Mouse (Mus musculus) embryonic facial prominence, embryonic 14.5 days (tissue): ENCODE data around the gene Trim14. TPM values are rescaled to one million over a fixed set of nuclear protein-coding genes. Genes with fewer than 3 reads are reported as not detected.

Source experiments
- ATAC-seq: fragments of 200-750 bp; cut with Nextera tagmentation; 2 replicates; pipeline ENCODE4 v1.8.0; 2017; ENCODE audit warnings: low read depth, moderate number of reproducible peaks, moderate TSS enrichment
- DNase-seq: peaks from one replicate; pipeline ENCODE4 v3.0.0-alpha.2; 2015; ENCODE audit warnings: low spot score
- H3K27ac ChIP-seq: fragments of 300-500 bp; sonication (generic); replicated peaks from 2 replicates; pipeline ENCODE4 v1.5.1; 2014; ENCODE audit warnings: low read depth, mild to moderate bottlenecking, low read length, moderate library complexity
- H3K27me3 ChIP-seq: fragments of 300-500 bp; sonication (generic); replicated peaks from 2 replicates; pipeline ENCODE4 v1.6.1; 2014; ENCODE audit warnings: low read length; ENCODE audit not compliant: control insufficient read depth, insufficient read depth
- H3K36me3 ChIP-seq: fragments of 300-500 bp; sonication (generic); 2 replicates; pipeline ENCODE4 v1.6.1; 2014; ENCODE audit warnings: low read length, mixed read lengths; ENCODE audit not compliant: control insufficient read depth, insufficient read depth
- H3K4me1 ChIP-seq: fragments of 300-500 bp; sonication (generic); 2 replicates; pipeline ENCODE4 v1.6.1; 2014; ENCODE audit warnings: antibody characterized with exemption, low read length; ENCODE audit not compliant: control insufficient read depth, insufficient read depth
- H3K4me2 ChIP-seq: fragments of 300-500 bp; sonication (generic); 2 replicates; pipeline ENCODE4 v1.6.1; 2014; ENCODE audit warnings: low read depth, mild to moderate bottlenecking, low read length, moderate library complexity, mixed read lengths
- H3K4me3 ChIP-seq: fragments of 300-500 bp; sonication (generic); 2 replicates; pipeline ENCODE4 v1.5.1; 2014; ENCODE audit warnings: low read depth, mild to moderate bottlenecking, low read length
- H3K9ac ChIP-seq: fragments of 300-500 bp; sonication (generic); 2 replicates; pipeline ENCODE4 v1.6.1; 2014; ENCODE audit warnings: low read depth, mild to moderate bottlenecking, low read length, moderate library complexity, mixed read lengths
- H3K9me3 ChIP-seq: fragments of 300-500 bp; sonication (generic); 2 replicates; pipeline ENCODE4 v1.6.1; 2016; ENCODE audit warnings: low read length; ENCODE audit not compliant: control insufficient read depth
- WGBS: fragments of 180-500 bp; shearing (Covaris S2); extraction: QIAGEN DNeasy Blood & Tissue Kit; methylation state at CpG from one replicate; pipeline ENCODE4 v1.1.7; 2014; 5-methylcytosine and 5-hydroxymethylcytosine counted together
- polyA plus RNA-seq: library from polyadenylated mRNA; unstranded; fragments of >200 nt; fragmentation: Nextera tagmentation; extraction: Ambion mirVana; gene quantifications from 2 replicates; pipeline ENCODE4 v1.2.1, GENCODE M21; 2014

Gene Trim14
- polyA plus RNA-seq, 1 experiment from 2014 or later: 2.9 TPM

DNA sequence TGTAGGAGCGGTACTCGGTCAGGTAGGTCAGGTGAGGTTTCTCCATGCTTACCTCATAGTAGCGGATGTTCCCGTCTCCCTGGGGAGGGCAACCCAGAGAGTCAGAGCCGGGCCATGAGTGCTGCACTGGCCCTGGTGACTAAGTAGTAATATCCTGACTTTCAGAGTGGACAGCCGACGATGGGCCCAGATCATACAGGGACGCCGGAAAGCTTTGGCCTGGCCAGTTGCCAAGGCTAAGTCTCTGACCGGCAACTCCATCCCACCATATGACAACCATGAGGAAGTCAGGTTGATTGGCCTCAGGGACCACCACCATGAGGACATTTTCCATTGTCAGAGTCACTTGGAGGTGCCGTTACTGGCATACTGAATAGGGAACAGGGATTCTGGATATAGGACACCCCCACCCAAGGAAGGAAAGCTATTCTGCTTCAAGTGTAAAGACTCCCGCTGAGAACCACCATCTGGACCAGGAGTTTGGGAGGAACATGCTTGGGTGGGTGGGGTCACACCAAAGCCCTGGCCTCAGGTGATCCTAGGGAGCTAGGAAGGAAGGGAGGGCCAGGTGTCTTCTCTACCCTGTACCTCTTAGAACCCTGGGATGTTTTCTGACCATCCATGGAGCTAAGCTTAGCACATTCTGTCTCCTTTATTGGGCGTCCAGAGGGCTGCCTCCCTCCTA lies 7.6 kb upstream of the Trim14 start:
- 88% methylated on average over 13 of the region's 13 CpGs for WGBS
- Histone ChIP-seq H3K9ac (no peak overlapping the region), H3K36me3 (no peaks in the 10 kb centered on the region), H3K27ac (no peak overlapping the region), H3K9me3 (no peaks in the 10 kb centered on the region), H3K4me3 (no peak overlapping the region), H3K27me3 (no peaks in the 10 kb centered on the region), H3K4me2 (no peak overlapping the region), H3K4me1 (no peaks in the 10 kb centered on the region)
- DNase-seq (no peak), ATAC-seq (no peak)

DNA sequence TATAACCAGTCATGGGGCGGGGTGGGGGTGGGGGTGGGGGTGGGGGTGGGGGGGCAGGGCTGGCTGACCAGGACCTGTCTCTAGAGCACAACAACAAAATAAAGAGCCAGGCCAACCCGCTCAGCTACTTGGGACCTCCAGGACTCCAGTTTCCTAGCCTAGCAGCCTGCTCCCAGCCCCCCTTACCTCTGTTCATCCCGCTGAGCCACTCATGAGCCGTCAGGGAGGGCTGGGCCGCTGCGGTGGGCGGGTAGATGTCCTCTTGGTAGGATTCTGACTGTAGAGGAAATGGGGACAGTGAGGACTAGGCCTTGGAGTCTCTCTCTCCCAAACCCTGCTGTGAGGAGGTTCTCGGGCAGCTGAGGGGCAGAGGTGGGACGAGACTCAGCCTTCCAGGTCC lies 5.8 kb upstream of the Trim14 start:
- Histone ChIP-seq H3K4me2 (no peak overlapping the region), H3K9ac (no peak overlapping the region), H3K27me3 (peaks cover 12% of the 10 kb centered on the region), H3K4me3 (no peak overlapping the region), H3K9me3 (no peaks in the 10 kb centered on the region), H3K36me3 (no peaks in the 10 kb centered on the region), H3K4me1 (no peaks in the 10 kb centered on the region), H3K27ac (no peak overlapping the region)
- DNase-seq: no peak
- ATAC-seq: no peak
- 51% methylated on average over 9 of the region's 9 CpGs for WGBS

DNA sequence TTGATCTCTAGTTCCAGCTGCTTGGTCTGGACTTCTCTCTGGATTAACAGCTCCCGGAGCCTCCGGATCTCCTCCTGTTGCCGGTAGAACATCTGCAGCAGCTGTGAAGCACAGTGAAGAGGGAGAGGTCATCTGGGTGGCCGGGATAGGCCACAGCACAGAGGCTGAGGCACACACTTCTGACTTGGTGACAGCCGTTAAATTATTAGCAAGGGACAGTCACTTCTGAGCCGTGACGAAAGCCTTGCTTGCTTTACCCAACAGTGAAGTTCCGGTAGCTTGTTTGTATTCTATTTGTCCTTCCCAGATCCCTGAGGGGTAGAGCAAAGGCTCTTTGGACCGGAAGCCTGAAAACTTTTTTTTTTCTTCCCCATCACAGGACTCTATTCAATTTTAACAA lies 3.2 kb upstream of the Trim14 start:
- H3K9ac ChIP-seq: no peak overlapping the region
- DNase-seq (no peak), ATAC-seq (no peak)
- no peak overlapping the region for H3K27ac ChIP-seq
- H3K4me3 ChIP-seq: no peak overlapping the region
- H3K27me3 ChIP-seq: peaks cover 37% of the 10 kb centered on the region
- peaks cover 8% of the 10 kb centered on the region; the same call in 1 of the 2 replicates for H3K4me1 ChIP-seq
- H3K4me2 ChIP-seq: no peak overlapping the region
- 42% methylated on average over 9 of the region's 9 CpGs for WGBS
- no peaks in the 10 kb centered on the region for H3K9me3 ChIP-seq
- no peaks in the 10 kb centered on the region for H3K36me3 ChIP-seq

DNA sequence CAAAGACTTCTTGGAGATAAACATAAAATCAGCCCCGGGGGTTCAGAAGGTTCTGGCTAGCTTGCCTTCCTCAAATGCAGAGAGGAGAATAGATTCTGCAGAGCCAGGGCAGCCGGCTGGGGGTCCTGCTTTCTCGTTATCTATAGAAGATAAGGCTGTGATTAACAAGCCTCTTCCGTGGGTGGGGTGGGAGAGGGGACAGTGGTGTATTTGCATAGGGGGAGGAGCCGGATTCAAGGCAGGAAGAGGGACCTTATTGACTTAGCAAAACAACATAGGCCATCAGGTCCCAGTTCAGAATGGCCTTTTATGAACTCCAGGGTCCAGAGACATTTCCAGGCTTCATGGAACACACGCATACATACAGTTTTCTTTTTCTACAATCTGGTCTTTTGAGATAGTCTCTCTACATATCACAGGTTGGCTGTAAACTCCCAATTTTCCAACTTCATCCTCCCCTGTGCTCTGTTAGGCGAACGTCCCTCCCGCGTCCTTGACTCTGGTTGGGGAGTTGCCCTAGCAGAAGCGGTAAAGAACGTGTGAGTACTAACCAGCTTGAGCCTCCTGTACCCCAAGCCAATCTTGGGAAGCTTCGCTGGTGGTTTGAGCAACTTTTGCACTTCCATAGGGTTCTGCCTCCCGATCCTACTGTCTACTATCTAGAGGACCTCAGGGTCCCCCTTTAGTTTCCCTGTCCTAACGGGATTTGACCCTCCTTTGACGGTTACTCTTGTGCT lies 679 bp downstream of the Trim14 start:
- ATAC-seq: no peak
- H3K27me3 ChIP-seq: peaks cover 50% of the 10 kb centered on the region
- peak overlapping the region; percentile 52 for H3K4me3 ChIP-seq
- no peak for DNase-seq
- H3K9ac ChIP-seq: peak overlapping the region; percentile 57
- WGBS: 8% methylated on average over 16 of the region's 16 CpGs
- H3K36me3 ChIP-seq: no peaks in the 10 kb centered on the region
- H3K4me1 ChIP-seq: peaks cover 9% of the 10 kb centered on the region; the same call in 1 of the 2 replicates
- H3K27ac ChIP-seq: no peak overlapping the region
- no peaks in the 10 kb centered on the region for H3K9me3 ChIP-seq
- H3K4me2 ChIP-seq: peak overlapping the region; percentile 83

DNA sequence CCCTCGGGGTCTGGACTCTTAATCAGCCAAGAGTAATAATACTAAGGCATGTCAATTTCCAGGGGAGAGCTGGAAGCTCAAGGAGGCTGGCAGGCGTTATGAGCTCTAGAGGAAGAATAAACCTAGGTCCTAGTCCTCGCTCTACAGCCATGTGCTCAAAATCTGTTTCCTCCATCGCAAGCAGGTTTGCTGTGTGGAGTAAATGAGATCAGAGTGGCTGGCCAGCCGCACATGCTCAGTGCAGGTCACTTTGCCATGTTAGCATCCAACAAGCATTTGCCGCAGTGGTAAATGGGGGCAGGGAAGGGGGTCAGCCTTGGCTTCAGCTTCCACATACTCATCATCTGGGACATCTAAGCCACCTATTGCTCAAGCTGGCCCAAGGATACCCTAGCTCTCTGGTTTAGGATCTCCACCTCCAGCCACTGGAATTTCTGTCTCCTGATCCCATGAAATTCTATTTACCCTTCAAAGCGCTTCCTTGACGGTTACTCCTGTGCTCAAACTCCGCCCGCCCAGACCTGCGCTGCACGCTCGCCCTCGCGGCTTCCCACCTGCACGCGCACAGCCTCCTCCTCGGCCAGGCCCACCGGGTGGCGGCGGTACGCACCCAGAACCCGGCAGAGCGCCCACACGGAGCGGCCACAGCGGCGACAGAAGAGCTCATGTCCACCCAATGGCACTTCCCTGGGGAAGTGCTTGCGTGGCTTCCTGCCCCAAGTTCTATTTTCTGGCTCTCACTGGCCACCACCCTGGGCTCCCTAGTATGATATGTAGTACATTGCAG lies 1.8 kb downstream of the Trim14 start:
- DNase-seq: no peak

DNA sequence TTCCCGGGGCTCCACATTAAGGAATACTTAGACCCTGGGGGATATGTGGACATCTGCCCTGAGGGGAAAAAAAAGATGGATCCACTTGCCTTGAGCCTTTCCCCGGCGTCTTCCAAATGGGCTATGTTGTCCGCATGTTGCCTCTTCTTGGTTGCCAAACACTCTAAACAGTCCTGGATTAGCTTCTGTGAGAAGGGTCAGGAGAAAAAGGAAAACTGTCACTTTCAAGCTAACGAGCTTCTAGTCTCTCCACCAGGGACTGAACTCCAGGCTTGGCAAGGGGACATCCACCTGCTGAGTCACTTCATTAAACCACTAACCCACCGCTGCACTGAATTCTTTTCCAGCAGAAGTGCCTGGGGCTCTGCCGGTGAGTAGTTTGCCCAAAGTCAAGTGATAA lies 3.0 kb downstream of the Trim14 start:
- H3K4me1 ChIP-seq: peaks cover 9% of the 10 kb centered on the region; the same call in 1 of the 2 replicates
- peaks cover 47% of the 10 kb centered on the region for H3K27me3 ChIP-seq
- H3K9me3 ChIP-seq: no peaks in the 10 kb centered on the region
- H3K4me3 ChIP-seq: no peak overlapping the region
- 73% methylated on average over 7 of the region's 7 CpGs for WGBS
- H3K4me2 ChIP-seq: no peak overlapping the region
- no peak for ATAC-seq
- no peak overlapping the region for H3K27ac ChIP-seq
- DNase-seq: no peak
- no peaks in the 10 kb centered on the region for H3K36me3 ChIP-seq
- no peak overlapping the region for H3K9ac ChIP-seq

More for the DNA sequence above, 1.8 kb downstream of the Trim14 start:
- WGBS: 10% methylated on average over 26 of the region's 29 CpGs
- Histone ChIP-seq H3K9ac (no peak overlapping the region), H3K27ac (no peak overlapping the region), H3K4me3 (peak overlapping the region; percentile 24), H3K4me1 (peaks cover 9% of the 10 kb centered on the region; the same call in 1 of the 2 replicates), H3K27me3 (peaks cover 50% of the 10 kb centered on the region), H3K36me3 (no peaks in the 10 kb centered on the region), H3K9me3 (no peaks in the 10 kb centered on the region), H3K4me2 (peak overlapping the region; percentile 50)
- ATAC-seq: no peak

DNA sequence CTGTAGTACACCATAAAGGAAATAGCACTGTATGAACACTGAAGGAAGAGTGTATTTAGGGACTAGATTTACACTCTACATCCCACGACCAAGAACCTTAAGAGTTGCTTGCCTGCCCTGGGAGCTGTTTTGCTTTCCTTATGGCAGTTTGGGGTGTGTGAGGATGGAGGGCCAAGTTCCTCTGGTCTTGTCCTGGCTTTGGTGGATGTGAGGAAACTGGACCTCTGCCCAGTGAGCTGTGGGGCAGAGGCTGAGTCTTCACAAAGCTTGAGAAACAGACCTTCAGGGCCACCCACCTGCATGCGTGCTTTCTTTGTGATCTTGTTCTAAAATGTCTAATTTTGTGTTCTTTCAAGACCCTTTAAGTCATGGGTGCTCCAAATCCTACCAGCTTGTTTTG lies 3.4 kb downstream of the Trim14 start:
- ATAC-seq (no peak), DNase-seq (no peak)
- no peak overlapping the region for H3K4me2 ChIP-seq
- peaks cover 43% of the 10 kb centered on the region for H3K27me3 ChIP-seq
- no peak overlapping the region for H3K4me3 ChIP-seq
- H3K4me1 ChIP-seq: peaks cover 9% of the 10 kb centered on the region; the same call in 1 of the 2 replicates
- no peak overlapping the region for H3K27ac ChIP-seq
- H3K9ac ChIP-seq: no peak overlapping the region
- no peaks in the 10 kb centered on the region for H3K36me3 ChIP-seq
- H3K9me3 ChIP-seq: no peaks in the 10 kb centered on the region
- 85% methylated on average over 2 of the region's 2 CpGs for WGBS

DNA sequence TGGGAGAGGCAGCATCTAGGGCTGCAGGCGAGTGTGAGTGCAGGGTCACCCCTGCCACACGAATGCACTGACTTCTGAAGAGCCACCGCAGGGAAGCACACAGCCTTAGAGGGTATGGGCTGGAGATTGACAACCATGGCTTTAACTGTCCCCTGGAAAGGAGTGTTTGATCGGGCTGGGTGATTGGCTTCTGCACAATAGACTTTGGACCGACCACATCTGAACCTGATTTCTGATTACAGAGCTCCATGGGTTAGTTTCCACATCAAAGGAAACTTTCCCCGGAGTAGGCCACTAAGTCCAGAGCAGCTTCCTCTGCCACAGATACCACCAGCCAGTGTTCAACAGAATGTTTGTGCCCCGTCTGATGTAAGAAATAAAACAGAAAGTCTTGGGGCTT lies 6.2 kb downstream of the Trim14 start:
- no peak for ATAC-seq
- no peak overlapping the region for H3K4me2 ChIP-seq
- H3K27ac ChIP-seq: no peak overlapping the region
- DNase-seq: no peak
- no peak overlapping the region for H3K4me3 ChIP-seq
- H3K9me3 ChIP-seq: no peaks in the 10 kb centered on the region
- H3K36me3 ChIP-seq: no peaks in the 10 kb centered on the region
- peaks cover 6% of the 10 kb centered on the region; the same call in 1 of the 2 replicates for H3K4me1 ChIP-seq
- H3K27me3 ChIP-seq: peaks cover 18% of the 10 kb centered on the region
- 37% methylated on average over 7 of the region's 7 CpGs for WGBS
- no peak overlapping the region for H3K9ac ChIP-seq
